Mouse (Mus musculus): ENCODE measurements around the gene Serpina16. TPM values are rescaled to one million over a fixed set of nuclear protein-coding genes. Genes with fewer than 3 reads are reported as not detected.

Gene Serpina16
- not detected in 2 replicates for polyA plus RNA-seq (2015; fragmentation: Nextera tagmentation; extraction: Ambion mirVana)

DNA sequence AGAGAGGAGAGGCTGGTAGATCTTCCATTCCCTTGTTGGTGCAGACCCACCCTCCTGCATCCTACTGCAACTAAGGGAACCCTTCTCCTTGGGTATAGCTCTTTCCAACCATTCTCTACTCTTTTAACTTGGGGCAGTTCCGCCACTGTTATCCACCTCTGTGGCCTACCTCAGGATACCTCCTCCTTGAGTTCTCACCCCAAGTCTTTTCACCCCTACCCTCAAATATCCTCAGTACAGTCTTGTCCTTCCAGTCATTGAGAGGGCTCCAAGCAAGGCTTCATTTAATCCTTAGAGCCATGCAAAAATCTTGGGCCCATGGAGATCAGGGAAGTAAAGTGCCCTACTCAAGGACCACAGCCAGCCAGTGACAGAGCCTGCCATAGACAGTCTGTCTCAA, at the start of gene Serpina16:
Serpina16 (minus strand) TSS at position 101 of the 400 bp plus-strand sequence.
- no peak for ATAC-seq (ENCODE audit: low FRiP score)
- Histone ChIP-seq H3K9me3 (no peaks in the 10 kb centered on the region), H3K27ac (no peak within 1 kb of the TSS), H3K4me1 (replicated peaks) (no peaks in the 10 kb centered on the region), H3K4me3 (no peak within 1 kb of the TSS), H3K9ac (no peak within 1 kb of the TSS), H3K36me3 (no peaks in the 10 kb centered on the region), H3K27me3 (no peaks in the 10 kb centered on the region), H3K4me2 (no peak within 1 kb of the TSS)
- 88% methylated on average over 1 of the region's 1 CpGs for WGBS

DNA sequence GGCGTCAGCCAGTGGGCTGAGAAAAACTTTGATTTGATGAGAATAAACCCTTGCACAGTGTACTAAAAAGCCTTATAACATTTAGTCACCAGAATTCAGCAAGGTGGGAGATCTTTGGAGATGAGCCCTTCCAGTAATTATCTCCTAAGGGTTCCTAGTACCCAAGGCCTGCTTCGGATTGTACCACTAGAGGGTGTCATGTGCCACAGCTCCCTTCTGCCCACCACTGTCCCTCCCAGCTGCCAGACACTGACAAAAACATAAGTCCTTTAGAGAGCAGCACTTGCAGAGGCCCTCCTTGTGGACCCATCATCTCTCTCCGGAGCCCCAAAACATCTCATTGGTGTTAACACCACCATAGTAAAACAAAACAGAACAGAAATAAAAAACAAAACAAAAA, 35.6 kb upstream of the Serpina16 start:
- Histone ChIP-seq H3K27me3 (no peaks in the 10 kb centered on the region), H3K4me3 (no peak overlapping the region), H3K4me1 (replicated peaks) (no peaks in the 10 kb centered on the region), H3K36me3 (no peaks in the 10 kb centered on the region), H3K27ac (no peak overlapping the region), H3K4me2 (no peak overlapping the region), H3K9ac (no peak overlapping the region), H3K9me3 (no peaks in the 10 kb centered on the region; the same call in 1 of the 2 replicates)
- 70% methylated on average over 3 of the region's 3 CpGs for WGBS
- no peak for ATAC-seq (ENCODE audit: low FRiP score)

DNA sequence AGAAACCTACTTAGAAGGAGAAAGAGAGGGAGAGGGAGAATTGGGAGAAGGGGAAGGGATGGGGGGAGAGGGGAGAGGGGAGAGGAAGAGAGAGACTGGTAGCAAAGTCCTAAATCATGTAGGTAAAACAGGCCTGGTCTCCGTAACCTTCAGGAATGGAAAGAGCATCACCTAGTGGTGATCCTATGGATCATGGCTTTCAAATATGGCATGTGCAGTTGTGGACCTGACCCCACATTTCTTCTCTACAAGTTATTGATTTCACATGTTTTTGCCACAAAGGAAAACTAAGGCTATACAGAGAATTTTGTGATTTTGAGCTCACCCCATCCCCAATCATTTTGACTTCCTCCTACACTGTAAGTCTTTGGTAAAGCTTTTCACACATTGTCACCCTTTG, 34.5 kb upstream of the Serpina16 start:
- H3K4me1 ChIP-seq (replicated peaks): no peaks in the 10 kb centered on the region
- no peak for ATAC-seq (ENCODE audit: low FRiP score)
- H3K27ac ChIP-seq: no peak overlapping the region
- H3K9ac ChIP-seq: no peak overlapping the region
- no peaks in the 10 kb centered on the region for H3K27me3 ChIP-seq
- no peaks in the 10 kb centered on the region for H3K36me3 ChIP-seq
- H3K4me3 ChIP-seq: no peak overlapping the region
- H3K4me2 ChIP-seq: no peak overlapping the region
- 62% methylated on average over 1 of the region's 1 CpGs for WGBS
- no peaks in the 10 kb centered on the region; the same call in 1 of the 2 replicates for H3K9me3 ChIP-seq

GRCm38 (mm10) chr12:103706113-103706512, 30.2 kb upstream of the Serpina16 start:
- H3K36me3 ChIP-seq: no peaks in the 10 kb centered on the region
- ATAC-seq (ENCODE audit: low FRiP score): no peak

GRCm38 (mm10) chr12:103705547-103705946, 29.6 kb upstream of the Serpina16 start:
- Histone ChIP-seq H3K36me3 (no peaks in the 10 kb centered on the region), H3K4me3 (no peak overlapping the region), H3K27ac (no peak overlapping the region), H3K9me3 (no peaks in the 10 kb centered on the region), H3K9ac (no peak overlapping the region), H3K4me2 (no peak overlapping the region), H3K4me1 (replicated peaks) (no peaks in the 10 kb centered on the region), H3K27me3 (no peaks in the 10 kb centered on the region)
- WGBS: 78% methylated on average over 2 of the region's 2 CpGs
- ATAC-seq (ENCODE audit: low FRiP score): no peak

More at GRCm38 (mm10) chr12:103706113-103706512, 30.2 kb upstream of the Serpina16 start:
- 81% methylated on average over 4 of the region's 4 CpGs for WGBS
- Histone ChIP-seq H3K4me2 (no peak overlapping the region), H3K27ac (no peak overlapping the region), H3K27me3 (no peaks in the 10 kb centered on the region), H3K4me3 (no peak overlapping the region), H3K4me1 (replicated peaks) (no peaks in the 10 kb centered on the region), H3K9me3 (no peaks in the 10 kb centered on the region), H3K9ac (no peak overlapping the region)

GRCm38 (mm10) chr12:103700144-103700750, 24.3 kb upstream of the Serpina16 start:
- ATAC-seq (ENCODE audit: low FRiP score): no peak
- H3K36me3 ChIP-seq: no peaks in the 10 kb centered on the region
- H3K27me3 ChIP-seq: no peaks in the 10 kb centered on the region
- H3K4me3 ChIP-seq: no peak overlapping the region
- H3K27ac ChIP-seq: no peak overlapping the region
- H3K9ac ChIP-seq: no peak overlapping the region
- no peaks in the 10 kb centered on the region for H3K4me1 ChIP-seq (replicated peaks)
- H3K4me2 ChIP-seq: no peak overlapping the region
- 89% methylated on average over 4 of the region's 4 CpGs for WGBS
- no peaks in the 10 kb centered on the region for H3K9me3 ChIP-seq

GRCm38 (mm10) chr12:103695429-103695828, 19.5 kb upstream of the Serpina16 start, which contains the start of gene Serpina1f:
Serpina1f (minus strand) TSS chr12:103695529.
- ATAC-seq (ENCODE audit: low FRiP score): no peak
- Histone ChIP-seq H3K27me3 (no peaks in the 10 kb centered on the region), H3K27ac (no peak within 1 kb of the TSS), H3K9me3 (no peaks in the 10 kb centered on the region), H3K36me3 (no peaks in the 10 kb centered on the region), H3K4me3 (no peak within 1 kb of the TSS), H3K4me2 (no peak within 1 kb of the TSS), H3K4me1 (replicated peaks) (no peaks in the 10 kb centered on the region), H3K9ac (no peak within 1 kb of the TSS)
- WGBS: 89% methylated on average over 8 of the region's 8 CpGs

DNA sequence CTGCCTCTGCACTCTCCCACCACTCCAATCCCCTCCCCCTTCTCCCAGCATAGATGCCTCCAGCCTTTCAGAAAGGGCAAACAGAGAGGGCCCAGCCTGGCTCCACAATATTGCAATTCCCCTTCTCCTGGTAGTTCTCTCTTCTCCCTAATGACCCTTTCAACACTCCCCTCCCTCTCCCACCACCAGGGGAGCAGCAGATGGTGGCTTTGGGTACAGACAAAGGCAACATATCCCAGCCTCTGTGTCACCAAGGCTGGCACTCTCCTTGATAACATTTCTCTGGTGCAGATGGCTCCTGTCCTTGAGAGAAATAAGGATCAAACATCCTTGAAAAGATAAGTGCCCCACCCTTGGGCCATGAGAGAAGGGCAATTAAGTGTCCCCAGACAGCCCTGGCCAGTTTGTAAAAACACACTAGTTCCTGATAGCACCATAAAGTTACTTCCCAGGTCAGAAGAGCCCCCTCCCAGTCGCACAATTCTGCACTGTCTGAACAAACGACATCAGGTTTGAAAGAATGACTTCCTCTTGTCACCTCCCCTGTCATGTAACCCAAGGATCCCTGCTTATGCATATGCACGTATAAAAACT, 12.4 kb upstream of the Serpina16 start:
- WGBS: 60% methylated on average over 3 of the region's 3 CpGs
- ATAC-seq (ENCODE audit: low FRiP score): no peak

GRCm38 (mm10) chr12:103687021-103687420, 11.1 kb upstream of the Serpina16 start:
- H3K27ac ChIP-seq: no peak overlapping the region
- 56% methylated on average over 7 of the region's 7 CpGs for WGBS
- no peaks in the 10 kb centered on the region for H3K27me3 ChIP-seq
- H3K4me3 ChIP-seq: no peak overlapping the region
- no peaks in the 10 kb centered on the region for H3K4me1 ChIP-seq (replicated peaks)
- H3K4me2 ChIP-seq: no peak overlapping the region
- H3K36me3 ChIP-seq: no peaks in the 10 kb centered on the region
- H3K9me3 ChIP-seq: no peaks in the 10 kb centered on the region
- H3K9ac ChIP-seq: no peak overlapping the region
- ATAC-seq (ENCODE audit: low FRiP score): no peak

More for the DNA sequence above, 12.4 kb upstream of the Serpina16 start:
- no peak overlapping the region for H3K4me2 ChIP-seq
- no peaks in the 10 kb centered on the region for H3K9me3 ChIP-seq
- no peak overlapping the region for H3K27ac ChIP-seq
- no peaks in the 10 kb centered on the region for H3K36me3 ChIP-seq
- H3K4me3 ChIP-seq: no peak overlapping the region
- H3K27me3 ChIP-seq: no peaks in the 10 kb centered on the region
- H3K4me1 ChIP-seq (replicated peaks): no peaks in the 10 kb centered on the region
- no peak overlapping the region for H3K9ac ChIP-seq

DNA sequence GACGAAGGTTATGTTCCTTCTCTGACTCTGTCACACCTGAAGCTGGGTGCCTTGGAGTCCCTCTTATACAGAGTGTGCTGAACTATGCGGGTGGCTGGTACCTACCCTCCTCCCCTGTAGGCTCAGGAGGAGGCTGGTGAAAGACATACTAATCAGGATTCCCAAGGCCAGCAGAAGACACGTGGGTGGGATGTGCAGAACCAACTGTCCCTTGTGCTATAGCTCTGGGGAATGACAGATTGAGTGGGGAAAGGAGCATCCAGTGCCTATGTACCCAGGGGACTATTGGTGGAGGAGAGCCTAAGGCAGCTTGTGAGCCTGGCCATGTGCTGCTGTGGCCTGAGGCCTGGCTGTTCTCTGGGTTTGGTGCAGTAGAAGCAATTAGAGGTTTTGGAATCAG, 10.1 kb upstream of the Serpina16 start:
- no peak overlapping the region for H3K27ac ChIP-seq
- no peak overlapping the region for H3K4me3 ChIP-seq
- no peak overlapping the region for H3K4me2 ChIP-seq
- H3K36me3 ChIP-seq: no peaks in the 10 kb centered on the region
- H3K4me1 ChIP-seq (replicated peaks): no peaks in the 10 kb centered on the region
- H3K9ac ChIP-seq: no peak overlapping the region
- H3K9me3 ChIP-seq: no peaks in the 10 kb centered on the region
- H3K27me3 ChIP-seq: no peaks in the 10 kb centered on the region
- no peak for ATAC-seq (ENCODE audit: low FRiP score)
- WGBS: 78% methylated on average over 3 of the region's 3 CpGs

DNA sequence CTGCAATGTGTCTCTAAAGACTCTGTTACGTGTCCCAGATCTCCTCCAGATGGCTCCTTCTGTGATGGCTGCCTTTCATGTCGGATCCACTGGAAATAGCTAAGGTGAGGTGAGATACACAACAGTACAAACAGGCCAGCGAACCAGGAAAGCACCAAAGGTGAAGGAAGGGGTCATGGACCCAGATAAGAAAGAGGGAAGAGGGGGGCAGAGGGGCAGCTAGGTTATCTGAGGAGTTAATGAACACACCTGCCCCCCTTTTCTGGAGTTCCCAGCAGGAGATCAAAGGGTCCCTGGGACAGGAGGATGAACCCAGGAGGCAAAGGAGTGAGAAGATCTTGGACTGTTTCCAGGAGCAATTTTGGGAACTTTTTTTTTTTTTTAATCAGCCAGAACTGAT, 9.4 kb upstream of the Serpina16 start:
- WGBS: 88% methylated on average over 3 of the region's 3 CpGs
- H3K9ac ChIP-seq: no peak overlapping the region
- no peak overlapping the region for H3K27ac ChIP-seq
- H3K36me3 ChIP-seq: no peaks in the 10 kb centered on the region
- no peaks in the 10 kb centered on the region for H3K9me3 ChIP-seq
- no peak overlapping the region for H3K4me2 ChIP-seq
- no peaks in the 10 kb centered on the region for H3K4me1 ChIP-seq (replicated peaks)
- H3K27me3 ChIP-seq: no peaks in the 10 kb centered on the region
- ATAC-seq (ENCODE audit: low FRiP score): no peak
- H3K4me3 ChIP-seq: no peak overlapping the region

DNA sequence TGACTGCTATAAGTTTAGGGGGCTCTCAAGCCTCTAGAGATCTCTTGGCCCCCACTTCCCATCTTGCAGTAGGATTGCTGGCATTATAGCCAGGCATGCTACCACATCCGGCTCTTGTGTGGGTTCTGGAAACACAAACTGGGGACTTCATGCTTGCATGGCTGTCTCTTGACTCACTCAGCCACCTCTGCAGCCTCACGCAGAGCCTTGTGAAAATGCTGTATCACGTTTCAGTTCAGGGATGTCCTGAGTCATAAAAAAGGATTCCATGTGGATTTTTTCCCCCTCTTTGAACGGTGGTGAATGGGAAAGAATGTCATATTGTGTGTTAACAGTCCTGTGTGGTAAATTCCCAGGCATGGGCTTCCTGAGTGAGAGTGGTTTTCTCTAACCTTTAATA, 7.8 kb upstream of the Serpina16 start:
- 77% methylated on average over 4 of the region's 4 CpGs for WGBS
- no peak for ATAC-seq (ENCODE audit: low FRiP score)
- H3K27me3 ChIP-seq: no peaks in the 10 kb centered on the region

DNA sequence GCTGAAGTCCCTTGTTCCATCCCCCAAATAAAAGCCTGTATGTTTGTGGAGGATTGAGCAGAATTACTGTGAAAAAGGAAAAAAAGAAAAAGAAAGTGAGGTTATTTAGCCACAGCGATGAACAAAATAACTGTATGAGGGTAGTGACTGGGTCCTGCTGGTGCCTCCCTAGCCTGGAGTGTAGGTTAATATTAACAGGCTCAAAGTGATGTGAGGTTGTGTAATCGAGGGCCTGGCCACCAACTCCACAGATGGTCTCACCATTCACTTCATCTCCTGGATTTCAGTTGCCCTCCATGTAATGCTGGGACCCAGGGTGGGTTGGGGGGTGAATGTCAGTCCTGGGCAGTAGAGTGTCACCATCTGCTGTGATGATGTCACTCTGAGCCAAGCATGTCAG, 5.8 kb upstream of the Serpina16 start:
- Histone ChIP-seq H3K4me2 (no peak overlapping the region), H3K36me3 (no peaks in the 10 kb centered on the region), H3K27me3 (no peaks in the 10 kb centered on the region), H3K9me3 (no peaks in the 10 kb centered on the region), H3K9ac (no peak overlapping the region), H3K4me3 (no peak overlapping the region), H3K4me1 (replicated peaks) (no peaks in the 10 kb centered on the region), H3K27ac (no peak overlapping the region)
- 74% methylated on average over 2 of the region's 2 CpGs for WGBS
- no peak for ATAC-seq (ENCODE audit: low FRiP score)

More for the DNA sequence above, 7.8 kb upstream of the Serpina16 start:
- H3K4me1 ChIP-seq (replicated peaks): no peaks in the 10 kb centered on the region
- H3K9me3 ChIP-seq: no peaks in the 10 kb centered on the region
- no peak overlapping the region for H3K9ac ChIP-seq
- H3K36me3 ChIP-seq: no peaks in the 10 kb centered on the region
- H3K4me3 ChIP-seq: no peak overlapping the region
- H3K4me2 ChIP-seq: no peak overlapping the region
- no peak overlapping the region for H3K27ac ChIP-seq
